Mouse (Mus musculus) cerebellum, adult 2 months (tissue): ENCODE data around the gene Tecpr1.

Experiments used
- CTCF ChIP-seq: fragments of 200-500 bp; IDR thresholded peaks from 2 replicates; pipeline ENCODE4 v1.5.1; 2011; ENCODE audit warnings: low read depth, mild to moderate bottlenecking, control low read depth, low read length, moderate library complexity, borderline replicate concordance; ENCODE audit not compliant: insufficient read depth
- POLR2A ChIP-seq: fragments of 200-500 bp; IDR thresholded peaks from 2 replicates; pipeline ENCODE4 v1.6.1; 2011; ENCODE audit warnings: low read length, control low read depth, borderline replicate concordance; ENCODE audit not compliant: insufficient read depth

DNA sequence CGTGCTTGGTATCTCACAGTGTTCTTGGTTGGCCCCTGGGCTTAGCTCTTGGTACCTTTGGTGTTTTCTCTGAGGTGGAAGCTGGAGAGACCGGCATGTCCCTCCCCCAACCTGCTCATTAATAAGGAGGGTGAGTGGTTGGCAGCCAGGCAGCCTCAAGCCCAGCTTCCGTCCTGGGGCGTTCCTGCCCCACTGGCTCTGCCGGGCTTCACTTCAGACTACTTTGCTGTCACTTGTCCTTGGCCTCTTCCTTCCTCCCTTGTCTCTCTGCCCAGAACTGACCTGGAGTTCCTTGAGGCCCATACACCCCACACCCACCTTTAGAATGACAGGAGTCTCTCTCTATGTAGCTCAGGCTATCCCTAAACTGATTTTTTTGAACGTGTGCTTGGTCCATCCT lies 30.7 kb downstream of the Tecpr1 start:
- no peak for TF ChIP-seq CTCF
- no peak for TF ChIP-seq POLR2A
